Mouse (Mus musculus) liver, embryonic 14.5 days (tissue): ENCODE data around the gene Zranb2.

ENCODE experiments used
- CTCF ChIP-seq: IDR thresholded peaks from 2 replicates; pipeline ENCODE4 v1.5.1; 2016; ENCODE audit warnings: antibody characterized with exemption, low read depth, control low read depth
- EP300 ChIP-seq: IDR thresholded peaks from 2 replicates; pipeline ENCODE4 v1.6.1; 2016; ENCODE audit warnings: antibody characterized with exemption, low read depth

DNA sequence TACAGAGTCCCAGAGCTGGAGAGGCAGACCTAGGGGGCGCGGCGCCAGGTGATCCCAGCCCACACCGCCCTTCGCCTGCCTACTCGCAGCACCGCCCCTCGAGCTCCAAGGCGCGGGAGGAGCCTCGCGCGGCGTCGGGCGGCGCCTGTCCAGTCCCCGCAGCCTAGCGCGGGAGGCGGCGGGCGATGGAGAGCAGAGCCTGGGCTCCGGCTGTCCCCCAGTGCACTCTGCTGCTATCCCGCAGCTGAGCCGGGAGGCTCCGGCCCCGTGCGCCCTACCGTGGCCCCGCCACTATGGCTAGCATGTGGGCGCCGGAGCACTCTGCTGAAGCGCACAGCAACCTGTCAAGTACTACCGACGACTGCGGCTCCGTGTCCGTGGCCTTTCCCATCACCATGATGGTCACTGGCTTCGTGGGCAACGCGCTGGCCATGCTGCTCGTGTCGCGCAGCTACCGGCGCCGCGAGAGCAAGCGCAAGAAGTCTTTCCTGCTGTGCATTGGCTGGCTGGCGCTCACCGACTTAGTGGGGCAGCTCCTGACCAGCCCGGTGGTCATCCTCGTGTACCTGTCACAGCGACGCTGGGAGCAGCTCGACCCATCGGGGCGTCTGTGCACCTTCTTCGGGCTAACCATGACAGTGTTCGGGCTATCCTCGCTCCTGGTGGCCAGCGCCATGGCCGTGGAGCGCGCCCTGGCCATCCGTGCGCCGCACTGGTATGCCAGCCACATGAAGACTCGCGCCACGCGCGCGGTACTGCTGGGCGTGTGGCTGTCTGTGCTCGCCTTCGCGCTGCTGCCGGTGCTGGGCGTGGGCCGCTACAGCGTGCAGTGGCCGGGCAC, 33.0 kb downstream of the Zranb2 start, which contains the start of gene Ptger3:
- no peak for TF ChIP-seq CTCF
- TF ChIP-seq EP300: no peak
